Mouse (Mus musculus): Measurements from ENCODE around the gene Ak2. TPM values are rescaled to one million over a fixed set of nuclear protein-coding genes. Genes with fewer than 3 reads are reported as not detected.

Gene Ak2
- total RNA-seq, 2 experiments from 2014 or later, result 107 to 165 TPM

GRCm38 (mm10) chr4:129009521-129009920, 17.8 kb downstream of the Ak2 start:
- ATAC-seq (replicated peaks; ENCODE audit: poor library complexity), result no peak

GRCm38 (mm10) chr4:129011604-129012121, 19.9 kb downstream of the Ak2 start:
- peak; percentile 56 for ATAC-seq (replicated peaks; ENCODE audit: poor library complexity)

GRCm38 (mm10) chr4:129013151-129013864, 21.6 kb downstream of the Ak2 start:
- no peak for ATAC-seq (replicated peaks; ENCODE audit: poor library complexity)

- ATAC-seq (replicated peaks; ENCODE audit: poor library complexity), result no peak
Observed at GRCm38 (mm10) chr4:129016329-129016728, 24.6 kb downstream of the Ak2 start.

- ATAC-seq (replicated peaks; ENCODE audit: poor library complexity), result peak; percentile 12
Observed at GRCm38 (mm10) chr4:129017150-129017549, 25.4 kb downstream of the Ak2 start.

- ATAC-seq (replicated peaks; ENCODE audit: poor library complexity), result 0 out of 2 replicates have a peak, but pooled peaks have one; percentile 26
Observed at GRCm38 (mm10) chr4:129018788-129019435, 27.2 kb downstream of the Ak2 start.

GRCm38 (mm10) chr4:129019788-129020187, 28.0 kb downstream of the Ak2 start:
- ATAC-seq (replicated peaks; ENCODE audit: poor library complexity), result no peak

GRCm38 (mm10) chr4:129020454-129020853, 28.7 kb downstream of the Ak2 start:
- 0 out of 2 replicates have a peak, but pooled peaks have one; percentile 22 for ATAC-seq (replicated peaks; ENCODE audit: poor library complexity)

- ATAC-seq (replicated peaks; ENCODE audit: poor library complexity), result no peak
Observed at GRCm38 (mm10) chr4:129021426-129021825, 29.7 kb downstream of the Ak2 start.

- no peak for ATAC-seq (replicated peaks; ENCODE audit: poor library complexity)
Observed at GRCm38 (mm10) chr4:129021886-129022285, 30.1 kb downstream of the Ak2 start.

GRCm38 (mm10) chr4:129023884-129024283, 32.1 kb downstream of the Ak2 start:
- ATAC-seq (replicated peaks; ENCODE audit: poor library complexity), result peak; percentile 21; the same call in 1 of the 2 replicates

- ATAC-seq (replicated peaks; ENCODE audit: poor library complexity), result peak; percentile 93
Observed at GRCm38 (mm10) chr4:129024775-129025174, 33.0 kb downstream of the Ak2 start.

GRCm38 (mm10) chr4:129025707-129026106, 33.9 kb downstream of the Ak2 start:
- no peak for ATAC-seq (replicated peaks; ENCODE audit: poor library complexity)

GRCm38 (mm10) chr4:129030746-129031145, 39.0 kb downstream of the Ak2 start:
- no peak for ATAC-seq (replicated peaks; ENCODE audit: poor library complexity)

GRCm38 (mm10) chr4:129031408-129031965, 39.7 kb downstream of the Ak2 start:
- no peak for ATAC-seq (replicated peaks; ENCODE audit: poor library complexity)

- peak; percentile 64 for ATAC-seq (replicated peaks; ENCODE audit: poor library complexity)
Observed at GRCm38 (mm10) chr4:129032133-129032962, 40.6 kb downstream of the Ak2 start.

GRCm38 (mm10) chr4:129032963-129033951, 41.5 kb downstream of the Ak2 start:
- ATAC-seq (replicated peaks; ENCODE audit: poor library complexity), result peak; percentile 47

- no peak for ATAC-seq (replicated peaks; ENCODE audit: poor library complexity)
Observed at GRCm38 (mm10) chr4:129034224-129034623, 42.5 kb downstream of the Ak2 start.
